Mouse (Mus musculus): ENCODE measurements at regions not wholly inside any gene's neighbourhood (a gene's known extent, or its start where the extent isn't known, plus 50 kb on each side); places are given as distances from the start of the nearest gene placed in this dataset.

DNA sequence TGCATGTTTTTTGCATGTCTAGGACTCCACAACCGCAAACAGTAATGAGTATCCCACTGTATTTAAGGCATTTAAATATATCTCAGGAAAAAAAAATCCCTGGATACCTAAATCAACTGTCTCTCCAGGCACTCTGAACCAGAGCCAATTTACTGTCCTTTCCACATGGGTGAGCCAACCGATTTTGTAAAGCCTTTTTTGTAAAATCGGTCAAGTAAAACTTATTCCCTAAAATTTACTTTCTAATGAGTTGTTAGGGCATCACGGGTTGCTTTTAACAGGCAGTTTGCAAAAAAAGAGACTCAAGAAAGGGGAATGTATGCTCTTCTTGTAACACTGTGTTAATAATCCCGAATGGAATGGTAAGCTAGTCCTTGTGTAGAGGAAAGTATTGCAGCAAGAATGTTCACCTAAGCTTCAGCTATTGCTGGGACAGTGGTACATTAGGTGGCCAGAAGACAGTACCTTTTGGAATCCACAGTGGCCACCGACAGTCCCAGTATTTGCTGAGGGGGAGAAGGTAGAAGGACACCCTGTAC, 496.4 kb downstream of the Cntnap4 start:
- Histone ChIP-seq H3K27me3 (no peaks in the 10 kb centered on the region), H3K4me3 (no peak overlapping the region), H3K4me1 (peaks cover 14% of the 10 kb centered on the region; the same call in 1 of the 2 replicates), H3K36me3 (ENCODE audit: poor library complexity, severe bottlenecking) (no peaks in the 10 kb centered on the region), H3K27ac (peak overlapping the region; percentile 75), H3K4me2 (no peak overlapping the region), H3K9me3 (replicated peaks) (no peaks in the 10 kb centered on the region), H3K9ac (no peak overlapping the region)
- ATAC-seq: peak; percentile 58
- WGBS: 36% methylated on average over 6 of the region's 6 CpGs

DNA sequence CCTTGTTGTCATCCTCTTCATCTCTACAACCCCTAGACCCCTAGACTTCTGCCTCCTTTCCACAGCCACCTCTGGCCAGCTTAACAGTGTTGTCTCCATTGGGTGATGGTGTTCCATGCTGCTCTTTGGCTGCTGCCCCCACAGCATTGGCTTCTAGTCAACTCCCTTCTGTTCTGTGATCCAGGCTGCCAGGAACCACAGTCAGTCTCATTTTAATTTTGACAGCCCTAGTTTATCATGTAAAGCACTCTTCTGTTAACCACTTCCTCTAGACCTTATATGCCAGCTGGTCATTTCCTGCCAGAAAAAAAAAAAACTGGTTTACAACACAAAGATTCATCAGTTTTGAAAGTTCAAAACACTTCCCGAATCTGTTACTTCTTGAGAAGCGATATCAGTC, 514.1 kb downstream of the Cntnap4 start:
- H3K4me1 ChIP-seq: no peaks in the 10 kb centered on the region
- no peaks in the 10 kb centered on the region for H3K27me3 ChIP-seq
- H3K27ac ChIP-seq: no peak overlapping the region
- no peak overlapping the region for H3K4me2 ChIP-seq
- WGBS: 92% methylated on average over 2 of the region's 2 CpGs
- no peak overlapping the region for H3K9ac ChIP-seq
- H3K9me3 ChIP-seq (replicated peaks): no peaks in the 10 kb centered on the region
- no peak for ATAC-seq
- H3K4me3 ChIP-seq: no peak overlapping the region
- H3K36me3 ChIP-seq (ENCODE audit: poor library complexity, severe bottlenecking): no peaks in the 10 kb centered on the region

DNA sequence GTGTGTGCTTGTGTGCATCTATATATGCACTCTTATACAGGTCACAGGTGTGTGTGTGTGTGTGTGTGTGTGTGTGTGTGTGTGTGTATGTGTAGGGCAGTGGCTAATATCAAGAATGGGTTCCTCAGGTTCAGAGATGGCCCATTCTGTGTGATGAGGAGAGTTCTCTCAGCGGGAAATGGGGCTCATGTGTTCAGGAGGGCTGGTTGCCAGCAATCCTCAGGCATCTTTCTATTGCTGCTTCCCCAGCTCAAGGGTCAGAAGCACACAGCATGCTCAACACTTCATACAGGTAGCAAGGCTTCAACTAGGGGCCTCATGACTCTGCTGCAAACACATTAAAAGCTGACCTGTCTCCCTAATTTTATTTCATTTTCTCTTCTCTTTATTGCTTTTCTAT, 517.7 kb downstream of the Cntnap4 start:
- ATAC-seq: no peak
- H3K36me3 ChIP-seq (ENCODE audit: poor library complexity, severe bottlenecking): no peaks in the 10 kb centered on the region

DNA sequence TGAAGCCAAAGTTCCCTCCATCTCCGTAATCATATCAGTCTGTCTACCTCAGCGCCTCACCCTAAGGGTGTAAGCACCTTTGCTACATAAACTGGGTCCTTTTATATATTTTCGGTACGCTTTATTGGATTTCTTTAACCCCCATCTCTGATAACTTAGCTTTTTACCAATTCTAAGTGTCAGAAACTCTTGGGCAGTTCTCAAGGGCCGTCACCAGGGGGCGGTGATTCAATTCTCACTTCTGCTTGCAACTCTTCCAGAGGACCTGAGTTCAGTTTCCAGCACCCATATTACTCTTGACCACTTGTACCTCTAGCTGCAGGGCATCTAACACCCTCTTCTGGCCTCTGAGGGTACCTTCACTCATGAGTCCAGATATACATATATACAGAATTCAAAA, 523.7 kb upstream of the Mon1b start:
- 72% methylated on average over 6 of the region's 6 CpGs for WGBS
- H3K36me3 ChIP-seq (ENCODE audit: poor library complexity, severe bottlenecking): no peaks in the 10 kb centered on the region
- no peak overlapping the region for H3K4me2 ChIP-seq
- H3K9ac ChIP-seq: no peak overlapping the region
- no peak overlapping the region for H3K27ac ChIP-seq
- peaks cover 4% of the 10 kb centered on the region; the same call in 1 of the 2 replicates for H3K4me1 ChIP-seq
- no peaks in the 10 kb centered on the region for H3K27me3 ChIP-seq
- H3K4me3 ChIP-seq: no peak overlapping the region
- no peak for ATAC-seq
- no peaks in the 10 kb centered on the region for H3K9me3 ChIP-seq (replicated peaks)

More for the DNA sequence above, 517.7 kb downstream of the Cntnap4 start:
- Histone ChIP-seq H3K4me3 (no peak overlapping the region), H3K9me3 (replicated peaks) (no peaks in the 10 kb centered on the region), H3K27me3 (no peaks in the 10 kb centered on the region), H3K4me1 (peaks cover 7% of the 10 kb centered on the region), H3K4me2 (no peak overlapping the region), H3K9ac (no peak overlapping the region), H3K27ac (no peak overlapping the region)
- WGBS: 78% methylated on average over 1 of the region's 1 CpGs

DNA sequence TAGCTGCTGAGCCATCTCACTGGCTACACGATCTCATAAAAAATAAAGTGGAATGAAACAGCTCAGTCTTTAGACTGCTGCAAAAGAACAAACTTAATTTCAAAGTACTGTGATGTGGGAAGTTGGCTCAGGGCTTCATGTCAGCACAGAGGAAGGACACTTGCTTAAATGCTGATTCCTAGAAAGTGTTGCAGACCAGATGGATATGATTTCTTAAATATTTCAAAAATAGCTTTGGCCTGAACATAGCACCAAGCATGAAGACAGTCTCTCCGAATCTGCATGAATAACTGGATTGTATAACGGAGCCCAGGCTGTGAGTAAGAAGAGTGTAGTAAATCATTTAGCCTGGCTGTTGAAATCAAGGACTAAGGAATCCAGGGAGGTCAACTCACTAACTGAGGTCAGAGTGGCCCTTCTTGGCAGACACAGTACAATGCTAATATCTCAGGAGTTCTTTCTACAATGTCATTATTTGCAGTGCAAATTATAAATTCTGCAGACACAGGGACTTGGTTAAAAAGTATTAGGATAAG, 521.2 kb upstream of the Mon1b start:
- no peak overlapping the region for H3K27ac ChIP-seq
- H3K9me3 ChIP-seq (replicated peaks): no peaks in the 10 kb centered on the region
- H3K4me2 ChIP-seq: no peak overlapping the region
- no peak for ATAC-seq
- H3K9ac ChIP-seq: no peak overlapping the region
- 87% methylated on average over 3 of the region's 3 CpGs for WGBS
- peaks cover 4% of the 10 kb centered on the region; the same call in 1 of the 2 replicates for H3K4me1 ChIP-seq
- no peak overlapping the region for H3K4me3 ChIP-seq
- no peaks in the 10 kb centered on the region for H3K36me3 ChIP-seq (ENCODE audit: poor library complexity, severe bottlenecking)
- no peaks in the 10 kb centered on the region for H3K27me3 ChIP-seq

DNA sequence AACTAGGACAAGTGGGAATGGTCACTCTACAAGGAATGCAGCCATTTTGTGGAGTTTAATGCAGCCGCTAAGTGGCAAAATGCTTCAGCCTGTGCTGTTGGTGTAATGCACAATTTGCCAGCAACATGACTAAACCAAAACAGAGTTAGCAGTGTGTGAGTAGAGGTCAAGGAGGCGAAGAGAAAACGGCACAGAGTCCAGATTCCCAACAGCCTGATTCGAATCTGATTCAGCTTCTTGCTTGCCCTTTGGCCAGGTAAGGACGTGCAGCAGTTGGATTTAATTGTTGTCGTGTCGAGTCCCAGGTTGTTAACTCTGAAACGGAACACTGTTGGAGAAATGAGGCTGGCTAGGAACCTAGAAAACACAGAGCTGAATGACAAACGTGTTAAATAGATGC, 518.1 kb upstream of the Mon1b start:
- no peaks in the 10 kb centered on the region for H3K9me3 ChIP-seq (replicated peaks)
- no peaks in the 10 kb centered on the region for H3K27me3 ChIP-seq
- no peaks in the 10 kb centered on the region for H3K4me1 ChIP-seq
- H3K9ac ChIP-seq: no peak overlapping the region
- H3K36me3 ChIP-seq (ENCODE audit: poor library complexity, severe bottlenecking): no peaks in the 10 kb centered on the region
- no peak for ATAC-seq
- no peak overlapping the region for H3K27ac ChIP-seq
- 85% methylated on average over 9 of the region's 9 CpGs for WGBS
- no peak overlapping the region for H3K4me2 ChIP-seq
- H3K4me3 ChIP-seq: no peak overlapping the region

DNA sequence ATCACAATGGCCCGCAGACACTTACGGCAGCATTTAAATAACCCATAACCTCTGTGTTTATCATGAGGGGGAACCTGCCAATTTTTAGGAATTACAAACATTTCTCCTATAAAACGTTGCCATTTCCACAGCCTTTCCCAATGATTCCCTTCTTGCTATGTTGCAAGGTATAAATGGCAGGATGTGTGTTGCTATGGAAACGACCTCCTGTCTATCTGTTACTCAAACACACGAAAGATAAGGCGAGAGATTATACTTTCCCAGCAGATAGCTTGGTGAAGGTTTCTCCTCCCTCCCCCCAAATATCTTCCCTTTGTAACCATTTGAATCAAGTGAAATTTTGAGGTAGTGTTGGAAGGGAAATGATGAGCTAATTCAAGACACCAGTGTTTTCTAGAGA, 509.8 kb upstream of the Mon1b start:
- ATAC-seq: no peak
- WGBS: 79% methylated on average over 6 of the region's 6 CpGs

DNA sequence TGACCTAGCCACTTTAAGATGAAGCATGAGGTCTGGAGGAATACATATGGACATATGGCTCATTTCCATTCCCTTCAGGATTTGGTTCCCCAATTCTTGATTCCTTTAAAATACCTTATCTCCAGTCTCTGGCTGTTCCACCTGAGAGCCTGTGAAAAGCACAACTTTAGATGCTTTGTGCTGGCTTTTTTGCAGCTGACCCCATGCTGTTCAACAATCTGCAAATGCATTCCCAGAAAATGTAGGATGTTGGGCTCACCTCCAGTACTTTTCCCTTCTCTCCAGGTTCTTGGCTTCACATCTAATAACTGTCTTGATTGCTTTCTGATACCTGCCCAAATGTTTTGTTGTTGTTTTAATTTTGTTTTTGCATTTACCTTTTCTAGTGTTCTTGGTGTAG, 498.0 kb upstream of the Mon1b start:
- Histone ChIP-seq H3K27ac (no peak overlapping the region), H3K36me3 (ENCODE audit: poor library complexity, severe bottlenecking) (no peaks in the 10 kb centered on the region), H3K4me1 (no peaks in the 10 kb centered on the region), H3K27me3 (no peaks in the 10 kb centered on the region), H3K9me3 (replicated peaks) (no peaks in the 10 kb centered on the region), H3K4me2 (no peak overlapping the region), H3K4me3 (no peak overlapping the region), H3K9ac (no peak overlapping the region)
- ATAC-seq: no peak

More for the DNA sequence above, 509.8 kb upstream of the Mon1b start:
- Histone ChIP-seq H3K9ac (no peak overlapping the region), H3K9me3 (replicated peaks) (no peaks in the 10 kb centered on the region), H3K36me3 (ENCODE audit: poor library complexity, severe bottlenecking) (no peaks in the 10 kb centered on the region), H3K27me3 (no peaks in the 10 kb centered on the region), H3K27ac (no peak overlapping the region), H3K4me3 (no peak overlapping the region), H3K4me2 (no peak overlapping the region), H3K4me1 (no peaks in the 10 kb centered on the region)

DNA sequence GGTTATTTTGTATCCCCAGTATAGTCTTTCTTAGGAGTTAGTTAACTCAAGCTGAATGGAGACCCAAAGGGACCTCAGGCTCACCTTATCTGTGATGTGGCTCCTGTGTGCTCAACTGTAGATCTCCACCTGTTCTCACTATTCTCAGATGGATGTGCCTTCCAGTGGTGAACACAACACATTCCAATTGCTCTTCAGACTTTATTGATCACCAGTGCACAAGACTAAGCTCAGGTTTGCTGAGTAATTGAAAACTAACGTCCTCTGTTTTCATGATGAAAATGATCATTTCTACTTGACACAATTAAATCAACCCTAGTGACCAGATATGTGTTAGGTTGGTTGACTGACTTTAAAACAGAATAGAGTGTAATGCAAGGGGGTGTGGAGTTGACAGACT, 495.4 kb upstream of the Mon1b start:
- H3K36me3 ChIP-seq (ENCODE audit: poor library complexity, severe bottlenecking): no peaks in the 10 kb centered on the region
- no peaks in the 10 kb centered on the region; the same call in 1 of the 2 replicates for H3K9me3 ChIP-seq (replicated peaks)
- no peak overlapping the region for H3K4me2 ChIP-seq
- H3K27ac ChIP-seq: no peak overlapping the region
- no peak for ATAC-seq
- no peak overlapping the region for H3K4me3 ChIP-seq
- no peak overlapping the region for H3K9ac ChIP-seq
- H3K27me3 ChIP-seq: no peaks in the 10 kb centered on the region
- no peaks in the 10 kb centered on the region for H3K4me1 ChIP-seq
- 85% methylated on average over 1 of the region's 1 CpGs for WGBS

DNA sequence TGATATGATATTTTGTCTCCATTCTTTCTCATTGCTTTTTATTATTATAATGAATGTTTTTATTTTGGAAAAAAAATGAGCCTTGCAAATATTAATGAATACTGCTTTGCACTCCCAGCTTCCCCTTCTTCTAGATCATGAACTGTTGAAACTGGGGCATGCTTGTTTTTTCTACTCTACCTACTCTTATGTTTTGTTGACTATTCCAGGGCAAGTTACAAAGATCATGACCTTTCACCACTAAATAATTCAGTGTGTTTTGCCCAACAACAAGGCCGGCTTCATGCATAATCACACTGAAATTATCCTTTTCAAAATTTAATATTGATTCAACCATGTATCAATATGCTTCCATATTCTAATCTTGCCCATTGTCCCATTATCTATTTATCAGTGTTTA, 494.3 kb upstream of the Mon1b start:
- H3K27ac ChIP-seq: no peak overlapping the region
- ATAC-seq: no peak
- H3K36me3 ChIP-seq (ENCODE audit: poor library complexity, severe bottlenecking): no peaks in the 10 kb centered on the region
- H3K4me3 ChIP-seq: no peak overlapping the region
- 89% methylated on average over 1 of the region's 1 CpGs for WGBS
- no peaks in the 10 kb centered on the region; the same call in 1 of the 2 replicates for H3K9me3 ChIP-seq (replicated peaks)
- no peaks in the 10 kb centered on the region for H3K4me1 ChIP-seq
- H3K27me3 ChIP-seq: no peaks in the 10 kb centered on the region
- no peak overlapping the region for H3K4me2 ChIP-seq
- H3K9ac ChIP-seq: no peak overlapping the region

DNA sequence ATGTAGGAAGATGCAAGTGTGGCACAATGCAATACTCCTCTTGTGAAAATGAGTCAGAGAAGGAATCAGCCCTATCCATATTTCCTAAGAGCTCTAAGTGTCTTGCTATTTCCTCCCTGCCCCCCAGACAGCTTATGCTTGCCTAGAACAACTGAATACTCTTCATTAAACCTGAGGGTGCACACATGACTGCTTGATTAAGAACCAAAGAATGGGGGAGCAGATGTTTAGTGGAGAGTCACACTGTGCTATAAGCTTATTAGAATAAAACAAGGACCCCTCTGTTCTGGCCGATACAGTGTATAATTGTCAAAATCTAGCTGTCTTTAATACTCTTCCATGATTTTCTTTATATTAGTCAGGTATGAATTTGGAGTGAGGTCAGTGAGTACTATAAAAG, 458.8 kb upstream of the Mon1b start:
- Histone ChIP-seq H3K9me3 (replicated peaks) (no peaks in the 10 kb centered on the region), H3K4me2 (no peak overlapping the region), H3K36me3 (ENCODE audit: poor library complexity, severe bottlenecking) (no peaks in the 10 kb centered on the region), H3K9ac (no peak overlapping the region), H3K4me3 (no peak overlapping the region), H3K27me3 (no peaks in the 10 kb centered on the region), H3K27ac (0 out of 2 replicates have a peak overlapping the region, but pooled peaks have one; percentile 35), H3K4me1 (peaks cover 18% of the 10 kb centered on the region)
- peak; percentile 75; the same call in 1 of the 2 replicates for ATAC-seq
- WGBS: 22% methylated on average over 1 of the region's 1 CpGs

DNA sequence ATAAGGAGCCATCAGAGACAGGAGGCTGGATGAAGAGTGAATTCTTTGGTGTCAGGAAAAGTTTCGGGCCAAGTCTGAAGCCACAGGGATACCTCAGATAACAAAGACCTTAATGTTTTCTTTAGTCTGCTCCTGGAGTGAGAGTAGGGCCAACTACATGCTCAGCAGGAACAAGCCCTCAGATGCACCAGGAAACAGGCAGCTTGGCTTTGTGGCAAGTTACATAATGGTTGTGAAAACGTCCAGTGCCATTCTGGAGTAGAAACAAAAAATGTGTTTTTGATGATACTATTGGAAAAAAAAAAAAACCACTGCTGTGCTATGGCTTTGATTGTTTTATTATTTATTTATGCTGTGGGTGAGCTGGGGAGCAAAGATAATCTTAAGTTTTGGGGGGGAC, 452.2 kb upstream of the Mon1b start:
- H3K4me3 ChIP-seq: no peak overlapping the region
- no peaks in the 10 kb centered on the region for H3K27me3 ChIP-seq
- no peaks in the 10 kb centered on the region for H3K36me3 ChIP-seq (ENCODE audit: poor library complexity, severe bottlenecking)
- no peaks in the 10 kb centered on the region for H3K4me1 ChIP-seq
- H3K4me2 ChIP-seq: no peak overlapping the region
- no peak overlapping the region for H3K27ac ChIP-seq
- 22% methylated on average over 2 of the region's 2 CpGs for WGBS
- no peak overlapping the region for H3K9ac ChIP-seq
- no peaks in the 10 kb centered on the region for H3K9me3 ChIP-seq (replicated peaks)
- ATAC-seq: no peak

DNA sequence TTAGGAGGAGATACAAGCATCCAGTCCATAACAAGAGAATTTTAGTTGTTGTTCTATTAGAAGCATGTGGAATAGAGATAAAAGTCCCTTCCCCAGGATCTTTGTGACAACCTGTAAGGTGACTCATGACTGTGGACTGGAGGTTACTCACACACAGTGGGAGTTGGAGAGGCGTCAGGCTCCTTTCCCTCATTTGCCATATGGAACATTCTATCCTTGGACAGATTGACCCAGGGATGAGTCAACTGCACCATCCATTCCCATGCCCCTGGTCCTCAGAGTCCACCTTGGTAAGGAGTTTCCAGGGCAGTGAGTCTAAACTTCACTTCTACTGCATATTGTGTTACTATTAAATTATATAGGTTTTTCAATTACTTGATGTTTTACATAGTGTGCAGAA, 444.9 kb upstream of the Mon1b start:
- H3K36me3 ChIP-seq (ENCODE audit: poor library complexity, severe bottlenecking): no peaks in the 10 kb centered on the region
- no peaks in the 10 kb centered on the region for H3K4me1 ChIP-seq
- H3K9ac ChIP-seq: no peak overlapping the region
- no peak overlapping the region for H3K4me2 ChIP-seq
- ATAC-seq: no peak
- no peaks in the 10 kb centered on the region for H3K27me3 ChIP-seq
- no peaks in the 10 kb centered on the region for H3K9me3 ChIP-seq (replicated peaks)
- no peak overlapping the region for H3K27ac ChIP-seq
- no peak overlapping the region for H3K4me3 ChIP-seq
- 90% methylated on average over 1 of the region's 1 CpGs for WGBS
